7 mouse cellular contexts compared by ENCODE assay signal in genomic region chr6:71268929-71269685, GRCm38 (mm10). TPM values are rescaled to one million over a fixed set of nuclear protein-coding genes. Genes with fewer than 3 reads are reported as not detected.
DNase-seq lines count a peak whose midpoint lies in the region; ATAC-seq and TF ChIP-seq lines count a peak whose summit lies in the region.

No protein-coding gene starts in this region.

- 0 out of 2 replicates have a peak overlapping the region, but pooled peaks have one; percentile 1 for H3K4me2 ChIP-seq in heart, embryonic 12.5 days

- H3K4me3 ChIP-seq in left cerebral cortex, adult 2 months = no peak overlapping the region
- H3K4me3 ChIP-seq in heart, embryonic 12.5 days = no peak overlapping the region

- no peaks in the 10 kb centered on the region for H3K9me3 ChIP-seq in heart, embryonic 12.5 days (replicated peaks)

- no peak overlapping the region for H3K27ac ChIP-seq in left cerebral cortex, adult 2 months
- H3K27ac ChIP-seq in heart, embryonic 12.5 days (ENCODE audit: poor library complexity, severe bottlenecking) = peak overlapping the region; percentile 98

- 32% methylated on average over 7 of the region's 7 CpGs for WGBS in heart, embryonic 12.5 days

- H3K36me3 ChIP-seq in heart, embryonic 12.5 days = no peaks in the 10 kb centered on the region

- intact Hi-C loops in left cerebral cortex, adult 2 months (cut with DNase I) = loop anchor here (5.0 kb wide), 1 partner anchor 97 kb away; no protein-coding TSS in a partner anchor
- intact Hi-C loops in left cerebral cortex, postnatal 36 days (cut with DNase I) = no loop called here

- H3K27me3 ChIP-seq in heart, embryonic 12.5 days (replicated peaks) = no peaks in the 10 kb centered on the region

- TF ChIP-seq CTCF in left cerebral cortex, adult 2 months (IDR thresholded peaks at IDR 0.05) = peak; percentile 34

- ATAC-seq in heart, embryonic 12.5 days (ENCODE audit: insufficient number of reproducible peaks, low FRiP score) = no peak

- peaks cover 27% of the 10 kb centered on the region for H3K4me1 ChIP-seq in heart, embryonic 12.5 days (replicated peaks)

- no peak for DNase-seq in left cerebral cortex, adult 2 months (ENCODE audit: extremely low spot score in 1 of 2, low spot score in 2 of 2)
- DNase-seq in left cerebral cortex, postnatal 36 days (ENCODE audit: low spot score in 2 of 2) = no peak
- peak; percentile 85 for DNase-seq in R1 (ENCODE audit: low read depth, low spot score)
- peak; percentile 36 for DNase-seq in retina, postnatal 1 day
- DNase-seq in Muller cell, postnatal 12 days (ENCODE audit: inconsistent ontology term) = no peak
- DNase-seq in layer of hippocampus, postnatal 36 days = no peak

- no peak overlapping the region for H3K9ac ChIP-seq in heart, embryonic 12.5 days

RNA-seq across cellular contexts. Expression of gene Krcc1, which starts 2.4 kb away (rescaled TPM):
- total RNA-seq in left cerebral cortex, adult 2 months (2021) = 10 to 100 TPM; 12.2 to 13.1 TPM
- 10 to 100 TPM; 14.1 to 15.2 TPM for total RNA-seq in left cerebral cortex, postnatal 36 days (2021)
- 54.6 and 59.1 TPM in 2 replicates for polyA plus RNA-seq in heart, embryonic 12.5 days (2016; fragmentation: Nextera tagmentation; extraction: Ambion mirVana)
- 10 to 100 TPM; 17.2 to 17.4 TPM for total RNA-seq in layer of hippocampus, postnatal 36 days (2021)

RNA-seq across cellular contexts. Expression of gene Smyd1, which starts 52.9 kb away (rescaled TPM):
- total RNA-seq in left cerebral cortex, adult 2 months (2021) = under 1 TPM; 0.61 to 0.72 TPM
- total RNA-seq in left cerebral cortex, postnatal 36 days (2021) = 1 to 10 TPM; 1.3 to 1.4 TPM
- polyA plus RNA-seq in heart, embryonic 12.5 days (2016; fragmentation: Nextera tagmentation; extraction: Ambion mirVana) = 110 and 113 TPM in 2 replicates
- under 1 TPM; 0.47 to 0.86 TPM for total RNA-seq in layer of hippocampus, postnatal 36 days (2021)

RNA-seq across cellular contexts. Expression of gene Cd8b1, which starts 53.5 kb away (rescaled TPM):
- not detected for total RNA-seq in left cerebral cortex, adult 2 months (2021)
- not detected for total RNA-seq in left cerebral cortex, postnatal 36 days (2021)
- polyA plus RNA-seq in heart, embryonic 12.5 days (2016; fragmentation: Nextera tagmentation; extraction: Ambion mirVana) = not detected in 2 replicates
- not detected for total RNA-seq in layer of hippocampus, postnatal 36 days (2021)

Comparison
In these comparisons a context has a peak if more than half of its experiments do, and no peak if none do; other contexts are left out.
1. DNase-seq: peak in R1 (single experiment) and retina, postnatal 1 day (single experiment); none in left cerebral cortex, adult 2 months (0 of 2), left cerebral cortex, postnatal 36 days (0 of 2), Muller cell, postnatal 12 days (single experiment) and layer of hippocampus, postnatal 36 days (0 of 2).